Mouse (Mus musculus): Measurements from ENCODE around the gene Tcf7. TPM values are rescaled to one million over a fixed set of nuclear protein-coding genes. Genes with fewer than 3 reads are reported as not detected.

Tcf7 gene
- total and polyA plus RNA-seq, 3 experiments = 32.1 to 56.1 (median 48.6) TPM

GRCm38 (mm10) chr11:52268104-52268835 lies 14.5 kb downstream of the Tcf7 start:
- no peak for DNase-seq

- no peak for DNase-seq
Measured at GRCm38 (mm10) chr11:52267271-52267670, 15.5 kb downstream of the Tcf7 start.

GRCm38 (mm10) chr11:52265616-52266307 lies 17.1 kb downstream of the Tcf7 start:
- no peak for DNase-seq

GRCm38 (mm10) chr11:52264871-52265270 lies 17.9 kb downstream of the Tcf7 start:
- DNase-seq = no peak

GRCm38 (mm10) chr11:52262338-52262737 lies 20.5 kb downstream of the Tcf7 start:
- DNase-seq = no peak

- peak; percentile 86 for DNase-seq
Measured at GRCm38 (mm10) chr11:52261937-52262336, 20.9 kb downstream of the Tcf7 start.

GRCm38 (mm10) chr11:52260878-52261277 lies 21.9 kb downstream of the Tcf7 start:
- DNase-seq = peak; percentile 75

- DNase-seq = no peak
Measured at GRCm38 (mm10) chr11:52258711-52259110, 24.1 kb downstream of the Tcf7 start.

- no peak for DNase-seq
Measured at GRCm38 (mm10) chr11:52257376-52257775, 25.4 kb downstream of the Tcf7 start.

- DNase-seq = no peak
Measured at GRCm38 (mm10) chr11:52255077-52255476, 27.7 kb downstream of the Tcf7 start.

GRCm38 (mm10) chr11:52253674-52254375 lies 29.0 kb downstream of the Tcf7 start:
- DNase-seq = peak; percentile 83

- DNase-seq = no peak
Measured at GRCm38 (mm10) chr11:52252692-52253091, 30.1 kb downstream of the Tcf7 start.

GRCm38 (mm10) chr11:52251770-52252169 lies 31.0 kb downstream of the Tcf7 start:
- no peak for DNase-seq

- DNase-seq = no peak
Measured at GRCm38 (mm10) chr11:52249452-52249851, 33.4 kb downstream of the Tcf7 start.

- no peak for DNase-seq
Measured at GRCm38 (mm10) chr11:52240898-52241542, 41.8 kb downstream of the Tcf7 start.

- no peak for DNase-seq
Measured at GRCm38 (mm10) chr11:52234509-52234908, 48.3 kb downstream of the Tcf7 start.

GRCm38 (mm10) chr11:52233906-52234305 lies 48.9 kb downstream of the Tcf7 start:
- DNase-seq = no peak

GRCm38 (mm10) chr11:52233043-52233653 lies 49.7 kb downstream of the Tcf7 start:
- DNase-seq = no peak

- DNase-seq = peak; percentile 94
Measured at GRCm38 (mm10) chr11:52231606-52232541, 50.9 kb downstream of the Tcf7 start, which contains the start of gene Skp1a. Gene Skp1a (plus strand): TSS chr11:52231995.

- DNase-seq = no peak
Measured at GRCm38 (mm10) chr11:52230694-52231093, 52.1 kb downstream of the Tcf7 start.
